In the genomic region with DNA sequence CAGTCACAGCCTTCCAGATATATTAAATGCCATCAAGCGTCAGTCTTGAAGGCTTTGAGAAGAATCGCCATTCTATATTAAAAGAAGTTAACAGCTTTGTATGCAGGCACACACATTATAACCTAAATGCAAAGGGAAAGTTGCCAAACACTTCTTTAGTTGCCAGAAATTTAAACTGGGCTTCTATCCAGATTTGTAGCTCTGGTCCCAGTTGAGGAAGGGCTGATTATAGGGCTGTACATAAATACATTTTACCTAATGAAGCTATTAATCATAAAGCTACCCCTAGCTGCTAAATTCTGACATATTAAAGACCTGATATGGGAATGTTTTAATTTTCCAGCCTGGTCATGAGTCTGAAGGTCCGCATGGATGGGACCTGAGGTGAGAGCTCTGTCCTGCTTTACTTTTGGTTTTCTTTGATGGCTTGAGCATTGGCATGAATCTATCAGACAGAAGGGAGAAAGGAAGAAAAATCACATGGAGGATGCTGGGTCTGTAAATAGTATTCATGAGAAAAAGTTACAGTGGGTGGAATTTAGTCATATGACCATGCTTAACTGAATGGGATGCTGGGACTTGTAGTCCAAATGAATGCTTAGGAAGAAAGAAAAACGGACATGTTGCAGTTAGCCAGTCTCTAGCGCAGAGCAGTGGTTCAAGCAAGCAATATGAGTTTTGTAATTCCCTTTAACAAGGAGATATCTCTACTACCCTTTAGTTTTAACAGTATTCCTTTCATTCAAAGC, we compare ENCODE assay signal across 16 mouse cellular contexts.
DNase-seq lines count a peak whose midpoint lies in the region; ATAC-seq and TF ChIP-seq lines count a peak whose summit lies in the region.
"Had no signal": no experiment of that assay in that cellular context is flagged by ENCODE, and none has a peak within 500 bp of the region (broad histone marks: within the 10 kb centered on the region; RNA-seq: fewer than 3 reads in every experiment).

No protein-coding gene starts in this region.

- no peak overlapping the region for H3K4me3 ChIP-seq in heart, postnatal 0 days (ENCODE audit: low read depth, low read length)
- no peak overlapping the region for H3K4me3 ChIP-seq in midbrain, postnatal 0 days (ENCODE audit: low read depth, low read length)
- no peak overlapping the region for H3K4me3 ChIP-seq in midbrain, embryonic 15.5 days
- H3K4me3 ChIP-seq: midbrain, embryonic 12.5 days had no signal

- no peaks in the 10 kb centered on the region for H3K9me3 ChIP-seq in heart, postnatal 0 days (replicated peaks; ENCODE audit: control insufficient read depth, low read length)
- H3K9me3 ChIP-seq in midbrain, postnatal 0 days (ENCODE audit: low read length): no peaks in the 10 kb centered on the region
- no peaks in the 10 kb centered on the region for H3K9me3 ChIP-seq in midbrain, embryonic 15.5 days
- H3K9me3 ChIP-seq: midbrain, embryonic 12.5 days had no signal

- TF ChIP-seq CTCF in heart, postnatal 0 days (IDR thresholded peaks at IDR 0.05; ENCODE audit: low read depth): no peak
- TF ChIP-seq CTCF in midbrain, postnatal 0 days (IDR thresholded peaks at IDR 0.05): no peak

- 71% methylated on average over 5 of the region's 5 CpGs for whole genome bisulfite sequencing in heart, postnatal 0 days
- WGBS in midbrain, postnatal 0 days: 82% methylated on average over 5 of the region's 5 CpGs
- WGBS in midbrain, embryonic 15.5 days: 80% methylated on average over 5 of the region's 5 CpGs

- H3K27me3 ChIP-seq in heart, postnatal 0 days (ENCODE audit: control insufficient read depth, insufficient read depth, low read length): no peaks in the 10 kb centered on the region
- H3K27me3 ChIP-seq in midbrain, postnatal 0 days (ENCODE audit: insufficient read depth, low read length): no peaks in the 10 kb centered on the region
- H3K27me3 ChIP-seq in midbrain, embryonic 15.5 days (replicated peaks): no peaks in the 10 kb centered on the region
- H3K27me3 ChIP-seq: midbrain, embryonic 12.5 days had no signal

- no peak for ATAC-seq in heart, postnatal 0 days (ENCODE audit: insufficient read depth, low read depth)
- no peak; the same call in 1 of the 2 replicates for ATAC-seq in midbrain, postnatal 0 days (ENCODE audit: low FRiP score)
- no peak for ATAC-seq in midbrain, embryonic 15.5 days (replicated peaks)

- no peak overlapping the region for H3K27ac ChIP-seq in heart, postnatal 0 days (ENCODE audit: low read depth)
- H3K27ac ChIP-seq in midbrain, postnatal 0 days (ENCODE audit: low read depth, low read length): no peak overlapping the region
- H3K27ac ChIP-seq in midbrain, embryonic 15.5 days: no peak overlapping the region
- H3K27ac ChIP-seq: liver, embryonic 14.5 days; midbrain, embryonic 12.5 days had no signal

- no peak for TF ChIP-seq EP300 in heart, postnatal 0 days (IDR thresholded peaks at IDR 0.05; ENCODE audit: low read depth)

- no peaks in the 10 kb centered on the region for H3K36me3 ChIP-seq in heart, postnatal 0 days (replicated peaks; ENCODE audit: control insufficient read depth, insufficient read depth, low read length)
- no peaks in the 10 kb centered on the region for H3K36me3 ChIP-seq in midbrain, postnatal 0 days (ENCODE audit: insufficient read depth, low read length)
- no peaks in the 10 kb centered on the region for H3K36me3 ChIP-seq in midbrain, embryonic 15.5 days (replicated peaks)
- H3K36me3 ChIP-seq: midbrain, embryonic 12.5 days had no signal

- no peak overlapping the region for H3K4me2 ChIP-seq in heart, postnatal 0 days (ENCODE audit: low read depth, low read length)
- H3K4me2 ChIP-seq in midbrain, postnatal 0 days (ENCODE audit: low read depth, low read length, poor library complexity, severe bottlenecking): no peak overlapping the region
- H3K4me2 ChIP-seq in midbrain, embryonic 15.5 days: no peak overlapping the region
- H3K4me2 ChIP-seq: heart, embryonic 11.5 days; midbrain, embryonic 12.5 days had no signal

- peak; percentile 38 for DNase-seq in embryo, embryonic 10 days (ENCODE audit: low spot score)
- DNase-seq in embryo, embryonic 9.5 days (ENCODE audit: extremely low spot score): no peak
- DNase-seq in heart, postnatal 0 days (ENCODE audit: low spot score): peak; percentile 15
- no peak for DNase-seq in heart, adult 11 months
- peak; percentile 25 for DNase-seq in midbrain, postnatal 0 days (ENCODE audit: low spot score)
- no peak for DNase-seq in right cerebral cortex, adult 2 months (ENCODE audit: low spot score in 2 of 2)
- no peak for DNase-seq in adrenal gland, adult 8-10 months
- DNase-seq: cerebellum, postnatal 36 days; gastrocnemius, postnatal 10 days; kidney, postnatal 10 days; right cerebral cortex, postnatal 4 days; thymus, postnatal 14 days had no signal

- no peak overlapping the region for H3K9ac ChIP-seq in heart, postnatal 0 days (replicated peaks; ENCODE audit: low read depth, low read length)
- H3K9ac ChIP-seq in midbrain, postnatal 0 days (replicated peaks; ENCODE audit: low read length, poor library complexity, severe bottlenecking): no peak overlapping the region
- no peak overlapping the region for H3K9ac ChIP-seq in midbrain, embryonic 15.5 days
- H3K9ac ChIP-seq: liver, embryonic 14.5 days; midbrain, embryonic 12.5 days had no signal

- no peaks in the 10 kb centered on the region; the same call in 1 of the 2 replicates for H3K4me1 ChIP-seq in heart, postnatal 0 days (ENCODE audit: control insufficient read depth, insufficient read depth)
- 0 out of 2 replicates have a peak, but pooled peaks cover 5% of the 10 kb centered on the region for H3K4me1 ChIP-seq in midbrain, postnatal 0 days (ENCODE audit: insufficient read depth, low read length)
- H3K4me1 ChIP-seq in midbrain, embryonic 15.5 days: no peaks in the 10 kb centered on the region
- H3K4me1 ChIP-seq: midbrain, embryonic 12.5 days had no signal

Comparison
In these comparisons a context has a peak if more than half of its experiments do, and no peak if none do; other contexts are left out.
1. DNase-seq: peak in embryo, embryonic 10 days (single experiment), heart, postnatal 0 days (single experiment) and midbrain, postnatal 0 days (single experiment); none in embryo, embryonic 9.5 days (single experiment), heart, adult 11 months (single experiment), right cerebral cortex, adult 2 months (0 of 2) and adrenal gland, adult 8-10 months (single experiment).